Mouse (Mus musculus) liver, postnatal 0 days (tissue): ENCODE measurements at regions not wholly inside any gene's neighbourhood (a gene's known extent, or its start where the extent isn't known, plus 50 kb on each side); places are given as distances from the start of the nearest gene placed in this dataset.

Source experiments
- ATAC-seq: fragments of 200-750 bp; cut with Nextera tagmentation; 2 replicates; pipeline ENCODE4 v1.8.0; 2017; ENCODE audit warnings: mild to moderate bottlenecking, moderate library complexity
- DNase-seq: peaks from one replicate; pipeline ENCODE4 v3.0.0-alpha.2; 2016
- H3K27ac ChIP-seq: fragments of 300-500 bp; sonication (generic); 2 replicates; pipeline ENCODE4 v1.5.1; 2014; ENCODE audit warnings: antibody characterized with exemption, moderate library complexity, mild to moderate bottlenecking, low read depth
- H3K27me3 ChIP-seq: fragments of 300-500 bp; sonication (generic); 2 replicates; pipeline ENCODE4 v1.6.1; 2014; ENCODE audit warnings: low read length, control low read depth, mixed read lengths; ENCODE audit not compliant: insufficient read depth
- H3K36me3 ChIP-seq: fragments of 300-500 bp; sonication (generic); replicated peaks from 2 replicates; pipeline ENCODE4 v1.6.1; 2014; ENCODE audit warnings: mild to moderate bottlenecking, control low read depth, low read length, moderate library complexity, mixed read lengths; ENCODE audit not compliant: insufficient read depth
- H3K4me1 ChIP-seq: fragments of 300-500 bp; sonication (generic); 2 replicates; pipeline ENCODE4 v1.6.1; 2014; ENCODE audit warnings: antibody characterized with exemption, mild to moderate bottlenecking, control low read depth; ENCODE audit not compliant: insufficient read depth
- H3K4me2 ChIP-seq: fragments of 300-500 bp; sonication (generic); 2 replicates; pipeline ENCODE4 v1.6.1; 2014; ENCODE audit warnings: low read depth, mild to moderate bottlenecking, low read length, moderate library complexity, mixed read lengths
- H3K4me3 ChIP-seq: fragments of 300-500 bp; sonication (generic); 2 replicates; pipeline ENCODE4 v1.5.1; 2014; ENCODE audit warnings: low read depth, low read length
- H3K9ac ChIP-seq: fragments of 300-500 bp; sonication (generic); replicated peaks from 2 replicates; pipeline ENCODE4 v1.6.1; 2014; ENCODE audit warnings: mild to moderate bottlenecking, moderate library complexity
- H3K9me3 ChIP-seq: fragments of 300-500 bp; sonication (generic); 2 replicates; pipeline ENCODE4 v1.6.1; 2016; ENCODE audit warnings: mild to moderate bottlenecking, control low read depth, low read length, mixed read lengths
- CTCF ChIP-seq: sonication (generic); IDR thresholded peaks from 2 replicates; pipeline ENCODE4 v1.5.1; 2016; ENCODE audit warnings: antibody characterized with exemption, low read depth
- EP300 ChIP-seq: IDR thresholded peaks from 2 replicates; pipeline ENCODE4 v1.6.1; 2016; ENCODE audit warnings: antibody characterized with exemption, low read depth, mild to moderate bottlenecking
- WGBS: fragments of 180-500 bp; shearing (Covaris S2); extraction: QIAGEN DNeasy Blood & Tissue Kit; methylation state at CpG from one replicate; pipeline ENCODE4 v1.1.7; 2014; ENCODE audit not compliant: insufficient replicate concordance; 5-methylcytosine and 5-hydroxymethylcytosine counted together

DNA sequence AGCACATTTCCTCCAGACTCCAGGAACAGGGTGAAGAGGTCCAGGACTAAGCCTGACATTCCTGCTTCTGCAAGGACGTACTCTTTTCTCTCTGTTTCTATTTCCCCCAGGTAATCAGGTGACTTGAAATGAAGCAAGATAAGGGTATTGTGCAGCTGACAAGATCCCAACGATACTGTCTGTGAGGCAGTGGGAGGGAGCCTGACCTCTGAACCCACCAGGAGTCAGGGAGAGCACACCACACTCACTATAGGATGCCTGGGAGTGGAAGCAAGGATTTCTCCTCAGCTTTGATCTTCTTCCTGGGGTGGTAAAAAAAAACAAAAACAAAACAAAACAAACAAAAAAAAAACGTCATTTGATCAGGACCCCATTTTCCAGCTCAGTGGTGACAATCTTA is 141.1 kb upstream of the A230072I06Rik start:
- H3K27ac ChIP-seq, result no peak overlapping the region
- H3K9ac ChIP-seq, result no peak overlapping the region
- no peak overlapping the region for H3K4me3 ChIP-seq
- H3K27me3 ChIP-seq, result 0 out of 2 replicates have a peak, but pooled peaks cover 5% of the 10 kb centered on the region
- no peaks in the 10 kb centered on the region for H3K4me1 ChIP-seq
- DNase-seq, result no peak
- WGBS, result 31% methylated on average over 3 of the region's 3 CpGs
- no peak overlapping the region for H3K4me2 ChIP-seq
- no peaks in the 10 kb centered on the region for H3K36me3 ChIP-seq
- no peak for ATAC-seq
- TF ChIP-seq EP300 (no peak), CTCF (no peak)
- H3K9me3 ChIP-seq, result no peaks in the 10 kb centered on the region

DNA sequence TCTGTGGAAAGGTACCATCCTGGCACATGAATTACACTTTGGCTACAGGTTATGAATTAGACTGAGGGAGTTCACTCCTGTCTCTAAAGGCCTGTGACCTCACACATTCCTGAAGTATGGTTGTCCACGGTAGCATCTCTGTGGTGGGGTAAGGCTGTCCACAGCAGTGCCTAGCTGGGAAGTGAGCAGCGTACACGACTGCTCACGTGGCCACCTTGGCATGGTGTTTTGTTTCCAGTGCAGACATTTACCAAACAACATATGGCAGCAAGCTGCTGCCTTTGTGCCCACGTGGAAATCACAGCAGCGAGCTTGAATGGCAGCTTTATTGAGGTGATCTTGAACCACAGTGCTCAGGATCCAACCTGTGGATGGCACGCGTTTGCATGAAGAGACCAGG is 140.7 kb upstream of the A230072I06Rik start:
- Histone ChIP-seq H3K27ac (no peak overlapping the region), H3K4me3 (no peak overlapping the region), H3K4me2 (no peak overlapping the region), H3K9me3 (no peaks in the 10 kb centered on the region), H3K9ac (no peak overlapping the region), H3K4me1 (no peaks in the 10 kb centered on the region), H3K27me3 (0 out of 2 replicates have a peak, but pooled peaks cover 5% of the 10 kb centered on the region), H3K36me3 (no peaks in the 10 kb centered on the region)
- TF ChIP-seq EP300, result no peak
- WGBS, result 73% methylated on average over 8 of the region's 8 CpGs
- ATAC-seq (no peak), DNase-seq (no peak)

DNA sequence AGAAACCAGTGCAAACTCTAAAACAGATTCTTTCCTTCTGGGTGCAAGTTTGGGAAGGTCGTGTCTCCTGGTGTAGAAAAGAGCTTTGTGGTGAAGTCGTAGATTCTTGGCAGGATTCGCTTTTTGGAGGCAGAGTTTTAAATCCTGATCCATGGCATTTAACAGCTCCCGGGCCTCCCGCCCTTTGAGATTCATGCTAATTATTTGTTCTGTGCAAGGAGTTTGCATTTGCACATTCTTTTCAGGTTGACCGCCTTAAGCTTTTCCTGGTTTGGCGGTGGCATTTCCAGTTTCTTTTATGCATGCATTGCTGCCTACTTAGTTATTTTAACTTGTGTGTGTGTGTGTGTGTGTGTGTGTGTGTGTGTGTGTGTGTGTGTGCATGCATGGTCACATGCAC is 126.9 kb upstream of the A230072I06Rik start:
- Histone ChIP-seq H3K4me2 (no peak overlapping the region), H3K9ac (no peak overlapping the region), H3K27me3 (no peaks in the 10 kb centered on the region), H3K4me3 (no peak overlapping the region), H3K9me3 (no peaks in the 10 kb centered on the region), H3K36me3 (no peaks in the 10 kb centered on the region), H3K4me1 (no peaks in the 10 kb centered on the region), H3K27ac (no peak overlapping the region)
- ATAC-seq, result no peak
- no peak for TF ChIP-seq EP300
- TF ChIP-seq CTCF, result no peak
- no peak for DNase-seq
- WGBS, result 70% methylated on average over 7 of the region's 7 CpGs

DNA sequence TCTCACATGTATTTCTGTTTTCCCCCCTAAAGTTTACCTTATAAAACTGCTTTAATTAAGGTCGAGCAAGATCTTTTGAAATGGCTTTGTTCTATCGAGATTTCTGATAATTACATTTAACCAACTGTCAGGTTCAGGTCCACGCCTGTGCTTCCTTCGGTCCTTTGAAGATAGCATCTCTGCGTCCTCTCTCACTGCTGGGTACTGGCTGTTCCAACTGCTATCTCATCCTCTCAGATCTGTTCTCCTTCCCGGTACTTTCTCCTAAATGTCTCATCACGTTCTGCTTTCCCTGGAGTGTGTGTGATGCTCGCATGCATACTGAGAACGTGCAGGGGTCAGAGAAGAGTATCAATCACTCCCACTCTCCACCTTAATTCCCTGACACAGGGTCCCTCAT is 125.8 kb upstream of the A230072I06Rik start:
- no peak for ATAC-seq

DNA sequence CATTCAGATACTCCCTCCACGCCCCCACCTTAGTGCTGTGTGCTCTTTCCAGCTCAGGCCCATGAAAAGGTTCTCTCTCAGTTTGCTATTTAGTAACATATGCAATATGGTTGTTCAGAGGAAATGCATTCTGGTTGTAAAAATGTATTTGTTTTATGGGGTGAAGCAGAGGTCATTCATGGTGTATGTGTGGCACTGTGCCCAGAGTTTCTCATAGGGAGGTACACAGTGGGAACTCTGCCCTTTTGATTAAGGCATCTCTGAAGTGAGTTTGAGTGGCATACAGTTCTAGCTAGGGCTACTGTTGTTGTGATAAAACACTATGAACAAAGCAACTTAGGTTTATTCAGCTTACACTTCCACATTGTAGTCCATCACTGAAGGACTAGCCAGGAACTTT is 121.7 kb upstream of the A230072I06Rik start:
- 0 out of 2 replicates have a peak, but pooled peaks cover 3% of the 10 kb centered on the region for H3K27me3 ChIP-seq
- H3K9me3 ChIP-seq, result no peaks in the 10 kb centered on the region
- H3K27ac ChIP-seq, result no peak overlapping the region
- H3K9ac ChIP-seq, result no peak overlapping the region
- H3K4me3 ChIP-seq, result no peak overlapping the region
- H3K36me3 ChIP-seq, result no peaks in the 10 kb centered on the region
- TF ChIP-seq CTCF (no peak), EP300 (no peak)
- DNase-seq (no peak), ATAC-seq (no peak)
- no peak overlapping the region for H3K4me2 ChIP-seq
- no peaks in the 10 kb centered on the region for H3K4me1 ChIP-seq
- 69% methylated on average over 1 of the region's 1 CpGs for WGBS

More for the DNA sequence above, 125.8 kb upstream of the A230072I06Rik start:
- H3K9ac ChIP-seq, result no peak overlapping the region
- no peak for DNase-seq
- H3K27me3 ChIP-seq, result no peaks in the 10 kb centered on the region
- no peak overlapping the region for H3K4me2 ChIP-seq
- no peaks in the 10 kb centered on the region for H3K9me3 ChIP-seq
- TF ChIP-seq CTCF, result no peak
- no peak for TF ChIP-seq EP300
- H3K27ac ChIP-seq, result no peak overlapping the region
- 53% methylated on average over 9 of the region's 9 CpGs for WGBS
- no peaks in the 10 kb centered on the region for H3K36me3 ChIP-seq
- no peaks in the 10 kb centered on the region for H3K4me1 ChIP-seq
- no peak overlapping the region for H3K4me3 ChIP-seq

DNA sequence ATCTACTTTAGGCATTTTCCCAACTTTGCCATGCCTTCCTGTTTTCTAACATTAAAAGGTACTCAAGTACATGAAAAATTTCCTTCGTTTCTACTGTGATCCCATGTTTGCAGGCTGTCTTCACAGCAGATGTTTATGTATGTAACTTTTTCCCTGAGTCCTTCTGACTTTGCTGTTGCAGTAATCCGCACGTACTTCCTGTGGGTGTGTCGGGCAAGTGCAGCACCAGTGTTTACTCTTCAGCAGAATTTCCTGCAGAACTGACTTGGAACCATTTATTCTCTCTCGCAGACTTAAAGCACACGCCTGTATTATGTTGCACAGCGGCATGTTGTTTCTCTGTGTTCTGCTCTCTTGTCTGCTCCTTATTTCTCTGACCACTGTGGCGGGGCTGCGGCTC is 120.4 kb upstream of the A230072I06Rik start:
- TF ChIP-seq CTCF, result no peak
- TF ChIP-seq EP300, result no peak
- Histone ChIP-seq H3K4me3 (no peak overlapping the region), H3K9me3 (no peaks in the 10 kb centered on the region), H3K4me1 (no peaks in the 10 kb centered on the region), H3K27me3 (0 out of 2 replicates have a peak, but pooled peaks cover 9% of the 10 kb centered on the region), H3K27ac (no peak overlapping the region), H3K4me2 (no peak overlapping the region), H3K9ac (no peak overlapping the region), H3K36me3 (no peaks in the 10 kb centered on the region)
- WGBS, result 66% methylated on average over 9 of the region's 9 CpGs
- no peak for ATAC-seq
- no peak for DNase-seq
